Mouse (Mus musculus) E14TG2a.4 (cell line): ENCODE results near the gene Coil.

Experiments
- CTCF ChIP-seq: conservative IDR thresholded peaks from 2 replicates; pipeline ENCODE4 v1.5.1; 2014; ENCODE audit warnings: low read length
- POU5F1 ChIP-seq: IDR thresholded peaks from 2 replicates; pipeline ENCODE4 v1.6.1; 2014; ENCODE audit warnings: low read length, borderline replicate concordance

DNA sequence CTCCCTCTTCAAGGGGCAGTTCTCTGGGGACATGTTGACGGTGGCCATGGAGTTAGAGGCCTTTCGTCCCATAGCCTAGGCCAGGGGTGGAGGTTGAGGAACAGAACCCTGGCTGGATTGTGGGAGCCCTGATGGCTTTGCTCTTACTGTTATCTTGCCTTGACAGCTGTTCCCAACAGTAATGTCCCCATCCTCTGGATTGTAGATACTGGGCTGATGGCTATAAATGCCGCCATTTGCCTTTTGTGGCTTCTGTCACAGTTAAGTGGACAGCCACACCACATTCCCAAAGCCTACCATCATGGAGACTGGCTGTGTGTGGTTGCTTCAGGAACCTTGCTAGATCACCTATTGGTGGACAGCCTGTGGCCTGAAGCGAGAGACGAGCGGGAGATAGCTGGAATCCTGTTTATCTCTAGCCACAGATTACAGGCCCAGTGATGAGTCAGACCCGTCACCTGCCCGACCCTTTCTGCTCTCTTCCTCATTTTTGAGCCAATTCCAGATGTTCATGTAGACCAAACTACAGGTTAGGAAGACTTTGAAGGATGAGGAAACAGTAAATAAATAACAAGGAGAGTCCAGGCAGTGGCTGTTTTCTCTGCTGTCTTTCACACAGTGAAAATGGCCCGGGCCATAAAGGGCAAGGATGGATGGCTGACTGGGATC, 47.6 kb downstream of the Coil start:
- TF ChIP-seq CTCF: no peak
- TF ChIP-seq POU5F1: no peak
